Mouse (Mus musculus) liver, embryonic 14.5 days (tissue): ENCODE measurements around the gene Csf1.

ENCODE experiments used
- CTCF ChIP-seq: IDR thresholded peaks from 2 replicates; pipeline ENCODE4 v1.5.1; 2016; ENCODE audit warnings: antibody characterized with exemption, low read depth, control low read depth
- EP300 ChIP-seq: IDR thresholded peaks from 2 replicates; pipeline ENCODE4 v1.6.1; 2016; ENCODE audit warnings: antibody characterized with exemption, low read depth

DNA sequence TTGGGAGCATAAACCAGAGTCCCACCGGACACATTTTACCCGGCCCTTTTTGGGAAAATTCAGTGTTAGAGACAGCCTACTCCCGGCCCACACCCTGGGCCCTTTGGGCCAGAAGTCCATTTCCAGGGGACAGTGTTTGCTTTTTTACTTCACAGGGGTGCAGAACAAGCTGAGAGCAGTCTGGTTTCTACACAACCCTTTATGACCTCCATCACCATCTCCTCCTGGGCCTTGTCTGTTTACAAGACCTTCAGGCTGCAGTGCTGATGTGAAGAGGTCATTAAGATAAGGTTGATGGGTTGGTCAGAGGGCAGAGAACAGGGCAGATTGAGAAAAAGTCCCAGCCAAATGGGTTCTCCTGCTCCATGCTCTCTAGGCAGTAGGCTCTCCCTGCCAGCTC, 63.4 kb downstream of the Csf1 start:
- TF ChIP-seq EP300 (no peak), CTCF (no peak)
